Mouse (Mus musculus) lung, embryonic 14.5 days (tissue): ENCODE measurements at regions not wholly inside any gene's neighbourhood (a gene's known extent, or its start where the extent isn't known, plus 50 kb on each side); places are given as distances from the start of the nearest gene placed in this dataset.
A peak's percentile ranks its signal among the peaks of the same experiment; 100 is the strongest.
"Not testable (repeated sequence)": the region's sequence is repeated elsewhere in the genome, so short reads cannot be mapped to it uniquely, and the experiment has no call there.

Experiments used
- ATAC-seq: fragments of 200-750 bp; cut with Nextera tagmentation; 2 replicates; pipeline ENCODE4 v1.8.0; 2017; ENCODE audit warnings: mild to moderate bottlenecking, moderate TSS enrichment, moderate library complexity; ENCODE audit not compliant: insufficient read depth
- DNase-seq: peaks from one replicate; pipeline ENCODE4 v3.0.0-alpha.2; 2015
- H3K27ac ChIP-seq: fragments of 300-500 bp; sonication (generic); 2 replicates; pipeline ENCODE4 v1.5.1; 2014; ENCODE audit warnings: low read depth, mild to moderate bottlenecking, moderate library complexity
- H3K27me3 ChIP-seq: fragments of 300-500 bp; sonication (generic); 2 replicates; pipeline ENCODE4 v1.6.1; 2014; ENCODE audit warnings: low read length, control low read depth; ENCODE audit not compliant: insufficient read depth
- H3K36me3 ChIP-seq: fragments of 300-500 bp; sonication (generic); 2 replicates; pipeline ENCODE4 v1.6.1; 2014; ENCODE audit warnings: control low read depth; ENCODE audit not compliant: insufficient read depth
- H3K4me1 ChIP-seq: fragments of 300-500 bp; sonication (generic); 2 replicates; pipeline ENCODE4 v1.6.1; 2014; ENCODE audit warnings: antibody characterized with exemption, control low read depth; ENCODE audit not compliant: insufficient read depth
- H3K4me2 ChIP-seq: fragments of 300-500 bp; sonication (generic); 2 replicates; pipeline ENCODE4 v1.6.1; 2014; ENCODE audit warnings: mild to moderate bottlenecking
- H3K4me3 ChIP-seq: fragments of 300-500 bp; sonication (generic); 2 replicates; pipeline ENCODE4 v1.5.1; 2014; ENCODE audit warnings: low read depth, low read length
- H3K9ac ChIP-seq: fragments of 300-500 bp; sonication (generic); 2 replicates; pipeline ENCODE4 v1.6.1; 2014
- H3K9me3 ChIP-seq: fragments of 300-500 bp; sonication (generic); 2 replicates; pipeline ENCODE4 v1.6.1; 2016; ENCODE audit warnings: low read depth, low read length, control low read depth
- CTCF ChIP-seq: IDR thresholded peaks from 2 replicates; pipeline ENCODE4 v1.5.1; 2016; ENCODE audit warnings: antibody characterized with exemption, low read depth
- WGBS: fragments of 180-500 bp; shearing (Covaris S2); extraction: QIAGEN DNeasy Blood & Tissue Kit; methylation state at CpG from one replicate; pipeline ENCODE4 v1.1.7; 2014; 5-methylcytosine and 5-hydroxymethylcytosine counted together

DNA sequence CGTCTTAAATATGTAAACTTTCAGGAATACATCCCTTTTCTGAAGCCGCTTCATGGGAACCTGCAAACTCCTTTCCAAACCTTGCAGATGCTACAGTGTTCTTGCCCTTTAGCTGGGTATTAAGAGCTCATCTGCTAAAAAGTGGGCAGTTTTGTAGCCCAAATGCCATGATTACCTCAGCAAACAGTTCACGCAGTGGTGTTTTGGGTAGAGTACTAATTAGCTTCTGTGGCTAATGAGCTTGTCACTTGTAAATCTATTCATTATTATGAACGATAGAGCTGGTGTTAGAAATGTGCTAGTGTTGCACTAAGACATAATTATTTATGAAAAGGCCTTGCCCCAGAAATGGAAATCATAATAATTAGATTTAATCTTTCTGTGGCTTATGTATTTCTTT, 506.1 kb upstream of the Ccng1 start:
- Histone ChIP-seq H3K36me3 (no peaks in the 10 kb centered on the region), H3K27me3 (no peaks in the 10 kb centered on the region), H3K9me3 (no peaks in the 10 kb centered on the region), H3K4me1 (no peaks in the 10 kb centered on the region), H3K27ac (no peak overlapping the region), H3K4me3 (no peak overlapping the region), H3K4me2 (no peak overlapping the region), H3K9ac (no peak overlapping the region)
- 83% methylated on average over 4 of the region's 4 CpGs for WGBS
- DNase-seq (no peak), ATAC-seq (no peak)
- no peak for TF ChIP-seq CTCF

DNA sequence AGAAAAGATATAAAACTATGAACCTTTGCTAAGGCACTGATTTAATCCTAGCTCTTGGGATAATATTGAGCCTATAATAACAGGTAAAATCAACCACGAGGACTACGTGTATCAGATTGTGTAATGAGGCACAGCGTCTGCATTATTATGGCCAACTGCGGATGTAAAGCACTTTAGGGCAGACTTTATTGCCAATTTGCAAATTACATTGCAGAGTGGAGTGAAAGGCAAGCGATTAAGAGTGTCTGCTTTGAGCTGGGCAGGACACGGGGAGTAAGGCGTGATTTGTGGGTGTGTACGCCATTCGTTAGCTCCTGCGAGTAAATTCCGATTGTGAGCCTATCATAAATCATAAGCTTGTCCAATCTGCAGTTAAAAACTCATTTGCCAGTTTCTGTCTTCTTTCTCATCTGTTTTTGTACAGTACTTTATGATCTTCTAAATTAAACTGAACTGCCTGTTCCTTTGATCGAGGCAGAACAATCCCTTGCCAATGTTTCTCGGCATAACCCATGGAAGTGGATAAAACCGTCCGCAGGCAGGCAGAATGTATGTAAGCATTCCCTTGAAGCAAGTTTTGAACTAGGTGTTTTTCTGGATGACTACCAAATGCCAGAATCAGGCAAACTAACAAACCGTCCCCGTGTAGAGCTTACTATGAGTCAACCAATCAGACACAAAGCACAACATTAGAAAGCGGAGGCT, 505.0 kb upstream of the Ccng1 start:
- no peak for TF ChIP-seq CTCF
- ATAC-seq (no peak), DNase-seq (no peak)
- H3K4me2 ChIP-seq, result no peak overlapping the region
- H3K27me3 ChIP-seq, result no peaks in the 10 kb centered on the region
- no peak overlapping the region for H3K4me3 ChIP-seq
- no peaks in the 10 kb centered on the region for H3K36me3 ChIP-seq
- H3K9me3 ChIP-seq, result no peaks in the 10 kb centered on the region
- no peaks in the 10 kb centered on the region for H3K4me1 ChIP-seq
- no peak overlapping the region for H3K27ac ChIP-seq
- 85% methylated on average over 18 of the region's 18 CpGs for WGBS
- H3K9ac ChIP-seq, result no peak overlapping the region

DNA sequence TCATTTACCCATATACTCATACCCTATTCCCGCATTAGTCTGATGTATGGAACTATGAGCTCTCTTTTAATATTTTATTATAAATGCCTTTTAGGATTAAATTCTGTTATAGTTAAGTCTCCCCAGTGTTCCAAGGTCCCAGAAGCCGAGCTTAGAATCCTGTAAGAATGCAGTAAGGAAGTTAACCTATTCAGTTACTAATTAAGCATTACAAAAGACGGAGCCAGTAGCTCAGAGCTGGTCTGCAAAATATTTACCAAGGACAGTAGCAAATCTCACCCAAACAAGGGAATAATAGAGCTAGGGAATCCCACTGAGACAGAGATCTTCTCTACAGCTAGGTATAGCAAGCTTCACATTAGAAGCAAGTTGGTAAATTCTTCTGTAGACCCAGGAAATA, 459.4 kb upstream of the Ccng1 start:
- 59% methylated on average over 3 of the region's 3 CpGs for WGBS
- ATAC-seq, H3K4me2 ChIP-seq, H3K4me3 ChIP-seq, H3K36me3 ChIP-seq, H3K4me1 ChIP-seq, H3K27ac ChIP-seq, H3K27me3 ChIP-seq, DNase-seq, H3K9me3 ChIP-seq, H3K9ac ChIP-seq: not testable (repeated sequence)

DNA sequence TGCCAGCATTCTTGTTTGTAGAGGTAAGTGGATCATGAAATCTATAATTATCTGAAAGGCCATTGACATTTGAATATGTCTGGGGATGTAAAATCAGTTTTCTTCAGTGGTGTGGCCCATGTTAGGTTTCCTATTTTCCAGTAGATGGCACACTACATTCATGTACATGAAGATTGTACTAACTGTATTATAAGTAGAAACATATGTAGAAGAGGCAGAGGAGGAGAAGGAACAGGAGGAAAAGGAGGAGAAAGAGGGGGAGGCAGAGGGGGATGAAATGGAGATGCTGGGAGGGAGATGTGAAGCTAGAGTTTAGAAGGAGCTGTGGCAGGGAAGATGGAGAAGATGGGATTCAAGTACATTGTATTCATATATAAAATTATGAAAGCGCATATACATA, 447.1 kb upstream of the Ccng1 start:
- Histone ChIP-seq H3K36me3 (no peaks in the 10 kb centered on the region), H3K27me3 (no peaks in the 10 kb centered on the region), H3K4me3 (no peak overlapping the region), H3K4me1 (no peaks in the 10 kb centered on the region), H3K9me3 (no peaks in the 10 kb centered on the region), H3K4me2 (no peak overlapping the region), H3K9ac (no peak overlapping the region), H3K27ac (no peak overlapping the region)
- ATAC-seq (no peak), DNase-seq (peak; percentile 39)
- WGBS, result 88% methylated on average over 1 of the region's 1 CpGs
- peak; percentile 35; the same call in 1 of the 2 replicates for TF ChIP-seq CTCF

DNA sequence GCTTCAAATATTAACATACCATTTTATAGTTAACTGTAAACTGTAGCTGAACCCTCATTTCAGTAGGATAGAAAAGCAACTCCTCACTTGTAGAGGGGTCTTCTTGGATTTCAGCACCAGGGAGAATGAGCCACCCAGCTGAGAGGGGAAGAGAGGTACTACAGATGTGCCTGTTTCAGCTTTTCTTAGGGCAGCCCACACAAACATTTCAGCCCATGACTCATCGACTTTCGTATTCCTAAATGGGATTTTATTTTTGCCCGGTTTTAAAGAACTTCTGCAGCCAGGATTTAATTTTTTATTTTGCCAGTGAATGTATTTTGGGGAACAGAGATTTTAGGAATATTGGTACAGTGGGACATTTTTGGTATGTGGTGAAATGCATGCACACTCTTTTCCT, 438.9 kb upstream of the Ccng1 start:
- Histone ChIP-seq H3K9me3 (no peaks in the 10 kb centered on the region), H3K4me2 (no peak overlapping the region), H3K27me3 (no peaks in the 10 kb centered on the region), H3K4me3 (no peak overlapping the region), H3K4me1 (no peaks in the 10 kb centered on the region), H3K36me3 (no peaks in the 10 kb centered on the region), H3K9ac (no peak overlapping the region), H3K27ac (no peak overlapping the region)
- ATAC-seq (no peak), DNase-seq (no peak)
- TF ChIP-seq CTCF, result no peak
- 81% methylated on average over 3 of the region's 3 CpGs for WGBS

DNA sequence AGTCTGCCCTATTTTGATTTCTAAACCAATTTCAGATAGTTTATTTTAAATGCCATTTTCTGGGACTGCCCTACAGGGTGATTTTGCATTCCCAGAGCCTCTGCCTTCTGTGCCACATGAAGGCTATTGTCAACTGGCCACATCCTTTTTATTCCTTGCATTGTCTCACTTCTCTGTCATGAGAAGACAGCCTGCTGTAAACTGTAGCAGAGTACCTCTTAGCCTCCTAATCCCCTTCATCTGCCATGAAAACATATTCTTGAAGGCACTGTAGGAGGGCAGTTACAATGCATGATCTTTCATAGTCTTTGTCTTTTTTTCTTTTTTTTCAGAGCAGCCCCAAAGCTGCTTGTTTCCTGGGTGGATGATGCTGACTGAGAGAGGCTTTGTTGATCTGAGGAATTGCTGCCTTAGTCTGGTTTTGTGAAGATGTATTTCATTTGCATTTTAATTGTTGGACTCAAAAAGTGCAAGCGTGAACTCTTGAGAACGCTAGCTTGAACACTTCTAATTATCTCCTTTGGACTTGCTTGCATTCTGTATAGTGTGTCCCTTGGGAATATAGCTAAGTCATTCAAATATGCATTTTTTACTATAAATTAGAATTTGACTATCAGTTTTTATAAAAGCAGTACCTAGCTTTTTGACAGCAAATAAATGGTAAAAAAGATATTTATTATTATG, 405.5 kb upstream of the Ccng1 start:
- WGBS, result 76% methylated on average over 2 of the region's 2 CpGs
- Histone ChIP-seq H3K4me1 (no peaks in the 10 kb centered on the region), H3K36me3 (no peaks in the 10 kb centered on the region), H3K27ac (no peak overlapping the region), H3K9ac (no peak overlapping the region), H3K27me3 (no peaks in the 10 kb centered on the region), H3K4me3 (no peak overlapping the region), H3K9me3 (no peaks in the 10 kb centered on the region), H3K4me2 (no peak overlapping the region)
- no peak for TF ChIP-seq CTCF
- ATAC-seq (no peak), DNase-seq (no peak)

DNA sequence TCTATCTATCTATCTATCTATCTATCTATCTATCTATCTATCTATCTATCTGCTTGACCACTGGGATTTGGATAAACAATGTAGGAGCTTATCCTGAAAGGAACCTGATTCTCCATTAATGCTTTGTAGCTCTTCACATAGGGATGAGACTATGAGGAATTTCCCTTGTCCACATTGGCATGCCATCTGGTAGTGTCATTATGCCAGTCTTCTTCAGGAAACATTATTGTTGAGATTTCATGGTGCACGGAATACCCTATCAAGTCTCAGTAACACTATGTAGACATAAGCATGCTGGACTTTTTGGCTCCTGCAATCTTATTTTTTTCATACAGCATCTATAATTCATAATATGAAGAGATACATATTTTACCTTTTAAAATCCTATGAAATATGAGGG, 404.8 kb upstream of the Ccng1 start:
- ATAC-seq, result no peak

More for the DNA sequence above, 404.8 kb upstream of the Ccng1 start:
- Histone ChIP-seq H3K9ac (no peak overlapping the region), H3K4me1 (no peaks in the 10 kb centered on the region), H3K36me3 (no peaks in the 10 kb centered on the region), H3K27ac (no peak overlapping the region), H3K4me2 (no peak overlapping the region), H3K9me3 (no peaks in the 10 kb centered on the region), H3K4me3 (no peak overlapping the region), H3K27me3 (no peaks in the 10 kb centered on the region)
- no peak for DNase-seq
- 86% methylated on average over 1 of the region's 1 CpGs for WGBS
- TF ChIP-seq CTCF, result no peak
